Mouse (Mus musculus) CH12F3 (cell line): ENCODE data around the gene Lnx1.

Experiments
- in situ Hi-C: fragments of 300-500 bp; cut with MboI; formaldehyde crosslinking; loops from 2 replicates; pipeline ENCODE4 v1.14.3; 2020; ENCODE audit warnings: low sequenced_read_pairs

Lnx1 gene

DNA sequence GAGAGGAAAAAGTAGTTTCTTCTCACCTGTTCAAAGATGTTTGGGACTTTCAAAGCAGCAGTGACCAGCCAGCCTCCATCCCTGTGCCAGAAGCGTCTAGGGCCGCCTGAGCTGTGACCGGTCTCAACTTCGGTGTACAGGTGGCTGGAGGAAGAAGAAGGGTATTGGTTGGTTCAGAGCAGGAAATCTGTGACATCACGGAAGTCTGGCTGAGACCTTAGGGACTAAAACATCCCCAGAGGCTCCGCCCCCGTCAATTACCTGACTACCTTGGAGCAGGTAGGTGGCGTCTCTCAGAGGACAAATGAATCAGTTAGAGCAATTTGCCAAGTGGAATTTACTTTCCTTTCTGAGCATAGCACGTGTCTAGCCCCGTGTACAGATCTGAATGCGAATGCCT, at the start of gene Lnx1:
Gene Lnx1 (minus strand): TSS at position 147 of the 400 bp plus-strand sequence.
- in situ Hi-C loops: no loop called here

DNA sequence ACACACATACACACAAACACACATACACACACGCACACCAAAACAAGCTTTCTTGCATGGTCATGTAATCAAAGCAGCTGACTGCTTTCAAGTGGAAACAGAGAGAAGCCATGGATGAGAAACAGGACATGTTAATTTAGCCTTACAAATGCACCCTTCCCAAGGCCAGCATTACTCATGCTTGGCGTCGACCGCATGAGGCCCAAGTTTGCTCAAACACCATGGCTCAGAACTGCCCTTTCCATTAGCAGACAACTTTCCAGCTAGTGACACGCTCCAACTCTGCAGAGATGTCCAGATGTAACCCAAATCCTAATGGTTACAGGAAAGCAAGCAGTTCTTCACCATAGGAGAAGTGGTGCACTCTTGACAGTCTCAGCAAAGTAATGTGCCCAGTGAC, 47.8 kb upstream of the Lnx1 start:
- in situ Hi-C loops: no loop called here

DNA sequence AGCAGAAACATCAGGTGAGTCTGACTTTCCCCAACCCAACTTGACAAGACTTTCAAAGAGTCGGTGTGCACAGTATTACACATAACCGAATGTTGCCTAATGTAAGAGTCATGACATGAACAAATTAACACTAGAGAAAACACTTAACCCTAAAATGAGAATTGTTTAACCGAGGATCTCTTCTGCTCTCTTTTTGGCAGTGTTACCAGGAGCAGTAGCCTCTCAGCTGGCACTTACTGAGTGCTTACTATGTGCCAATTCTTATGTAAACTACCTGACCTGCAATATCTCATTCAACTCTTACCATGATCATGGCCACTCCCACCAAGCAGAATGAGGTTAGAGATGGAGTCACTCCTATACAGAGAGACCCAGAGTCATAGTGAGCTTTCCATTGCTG, 44.8 kb upstream of the Lnx1 start:
- in situ Hi-C loops: no loop called here

DNA sequence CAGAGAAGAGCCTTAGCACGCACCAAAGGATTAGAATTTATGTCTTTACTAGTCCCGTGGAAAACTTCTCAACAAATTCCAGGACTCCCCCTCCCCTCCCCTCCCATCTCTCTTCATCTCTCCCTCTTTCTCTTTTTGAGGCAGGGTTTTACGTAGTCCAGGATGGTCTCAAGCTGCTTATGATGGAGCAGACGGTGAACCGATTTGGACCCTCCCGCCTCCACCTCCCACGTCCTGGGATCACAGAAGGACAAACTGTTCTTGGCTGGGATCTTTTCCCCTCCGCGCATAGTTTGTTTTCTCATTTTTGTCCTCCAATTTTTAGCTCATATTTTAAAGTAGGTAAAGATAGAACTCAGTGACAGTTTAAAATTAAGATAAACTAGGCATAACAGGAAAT, 38.2 kb upstream of the Lnx1 start:
- in situ Hi-C loops: no loop called here

DNA sequence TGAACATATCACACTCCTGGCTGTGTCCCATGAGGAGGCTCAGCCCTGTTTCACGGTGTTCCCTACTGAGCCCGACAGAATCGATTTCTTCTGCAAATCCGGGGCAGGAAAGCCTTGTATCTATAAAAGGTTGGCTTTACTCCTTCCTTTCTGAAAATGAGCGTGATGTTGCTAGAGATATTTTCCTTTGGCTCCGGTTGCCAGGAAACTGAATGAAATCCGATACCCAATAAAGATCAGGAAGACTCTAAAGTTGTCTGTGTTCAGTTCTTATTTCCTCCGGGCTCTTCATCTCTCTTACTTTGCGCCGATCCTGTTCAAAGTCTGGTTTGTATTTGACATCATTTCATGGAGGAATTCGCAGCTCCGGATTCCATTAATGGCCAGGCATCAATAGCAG, 36.7 kb upstream of the Lnx1 start:
- in situ Hi-C loops: no loop called here

DNA sequence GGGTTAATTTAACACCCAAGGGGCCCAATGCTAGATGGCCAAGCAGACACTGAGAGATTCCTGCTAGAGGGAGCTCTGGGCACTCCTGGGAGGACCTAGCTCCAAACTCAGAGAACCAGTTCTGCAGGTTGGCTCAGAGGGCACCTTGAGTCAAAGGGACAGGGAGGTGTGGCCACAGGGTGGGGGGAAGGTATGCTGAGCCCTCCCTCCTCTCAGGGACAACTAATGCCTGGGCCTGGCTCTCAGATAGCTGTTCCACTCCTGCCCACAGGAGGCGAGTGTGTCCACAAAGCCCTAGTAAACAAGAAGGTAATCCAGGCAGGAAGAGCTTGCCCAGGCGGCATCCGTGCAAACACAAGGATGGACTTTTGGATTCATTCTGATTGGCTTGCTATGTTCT, 35.6 kb upstream of the Lnx1 start:
- in situ Hi-C loops: no loop called here

DNA sequence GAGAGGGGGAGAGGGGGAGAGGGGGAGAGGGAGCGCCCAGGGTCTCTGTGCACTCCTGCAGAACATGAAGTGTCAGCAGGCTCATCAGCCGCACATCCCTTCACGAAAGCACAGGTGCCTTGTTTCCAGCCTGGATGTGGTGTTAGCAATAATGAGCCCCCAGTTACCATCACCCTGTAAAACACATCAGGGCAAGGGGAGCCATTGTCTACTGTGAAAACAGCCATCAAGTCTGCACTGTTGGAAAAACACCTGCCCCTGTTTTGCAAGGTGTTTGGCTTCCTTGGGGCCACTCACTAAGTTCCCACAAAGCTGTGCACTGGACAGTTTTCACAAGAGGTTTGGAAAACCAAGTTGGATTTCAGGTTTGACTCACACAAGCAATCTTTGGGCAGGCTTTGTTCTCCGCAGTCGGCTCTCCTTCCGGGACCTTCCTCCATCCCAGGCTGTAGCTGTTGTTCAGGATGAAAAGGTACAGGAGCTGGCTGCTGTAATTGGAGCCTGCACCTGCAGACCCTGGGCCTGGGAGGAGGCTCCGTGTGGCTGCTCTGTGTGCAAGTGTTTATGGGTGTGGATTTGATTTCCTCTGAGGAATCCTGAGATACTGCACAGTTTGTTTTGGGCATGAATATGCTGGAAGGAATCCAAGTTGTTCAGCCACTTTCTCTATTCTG, 31.3 kb upstream of the Lnx1 start:
- in situ Hi-C loops: no loop called here

DNA sequence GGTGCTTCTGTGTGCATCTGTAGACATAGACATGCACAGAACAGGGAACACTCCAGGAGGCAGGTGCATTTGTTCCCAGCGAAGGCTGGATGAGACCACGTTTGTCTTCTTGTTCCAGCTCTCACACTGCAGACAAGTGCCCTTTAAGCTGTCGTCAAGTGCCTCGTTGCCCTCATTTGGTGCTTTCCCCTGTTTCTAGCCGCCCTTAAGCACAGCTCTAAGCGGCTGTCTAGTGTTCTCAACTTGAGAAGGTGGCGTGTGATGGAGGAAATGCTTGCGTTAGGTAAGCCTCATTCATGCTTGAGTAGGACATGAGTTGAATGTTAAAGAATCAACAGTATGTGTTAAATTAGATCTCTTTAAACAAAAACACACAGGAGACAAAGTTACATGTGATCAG, 29.9 kb upstream of the Lnx1 start:
- in situ Hi-C loops: no loop called here

DNA sequence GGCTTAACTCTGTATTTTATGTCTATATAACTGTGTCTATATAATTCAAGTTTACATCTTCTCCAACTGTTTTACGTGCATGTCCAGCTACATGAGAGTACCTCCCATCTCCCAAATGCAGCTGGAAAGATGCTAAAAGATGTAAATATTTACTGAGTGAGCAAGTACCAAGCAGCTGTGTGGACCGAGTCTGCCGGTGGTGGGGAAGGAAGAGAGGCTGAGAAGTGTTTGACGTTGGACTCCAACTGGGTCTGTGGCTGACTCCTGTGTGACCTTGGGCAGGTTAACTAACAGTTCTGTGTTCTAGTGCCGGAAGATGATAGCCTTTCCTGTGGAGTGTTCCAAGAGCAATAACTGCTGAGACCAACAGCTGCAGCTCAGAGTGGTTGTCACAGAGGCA, 27.9 kb upstream of the Lnx1 start:
- in situ Hi-C loops: no loop called here

DNA sequence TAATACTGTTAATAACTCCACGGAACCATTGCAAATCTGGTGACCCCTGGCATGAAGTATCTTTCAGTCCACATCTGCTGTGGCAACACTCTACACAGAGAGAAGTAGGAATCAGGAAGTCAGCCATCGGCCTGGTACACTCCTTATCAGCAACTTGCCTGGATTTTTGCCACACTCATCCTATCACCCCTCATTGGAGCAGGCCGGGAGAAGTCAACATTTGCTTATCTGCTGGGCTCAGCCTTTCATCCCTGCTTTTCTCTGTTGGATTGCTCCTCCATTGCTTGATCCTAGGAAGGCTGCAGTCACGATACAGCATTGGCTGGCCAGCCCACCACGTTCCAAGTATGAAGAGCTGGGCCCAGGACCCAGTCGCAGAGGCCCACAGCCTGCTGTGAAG, 26.9 kb upstream of the Lnx1 start:
- in situ Hi-C loops: no loop called here

DNA sequence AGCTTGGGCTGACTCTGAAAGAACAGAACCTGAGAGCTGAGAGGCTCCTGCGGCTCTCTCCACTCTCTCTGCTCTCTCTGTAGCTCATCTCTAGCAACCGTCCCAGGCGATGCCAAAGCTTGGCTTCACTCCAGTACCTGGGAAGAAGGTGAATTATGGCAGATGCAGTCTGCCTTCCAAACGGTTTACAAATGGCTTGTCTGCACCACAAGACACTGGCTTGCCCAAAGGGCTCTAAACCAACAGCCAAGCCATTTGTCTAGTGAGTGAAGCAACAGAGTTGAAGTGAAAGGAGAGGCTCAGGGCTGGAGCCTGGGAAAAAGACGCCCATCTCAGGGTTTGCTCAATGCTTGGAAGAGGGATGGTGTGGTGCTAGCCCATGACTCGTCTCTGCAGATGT, 25.5 kb upstream of the Lnx1 start:
- in situ Hi-C loops: no loop called here

DNA sequence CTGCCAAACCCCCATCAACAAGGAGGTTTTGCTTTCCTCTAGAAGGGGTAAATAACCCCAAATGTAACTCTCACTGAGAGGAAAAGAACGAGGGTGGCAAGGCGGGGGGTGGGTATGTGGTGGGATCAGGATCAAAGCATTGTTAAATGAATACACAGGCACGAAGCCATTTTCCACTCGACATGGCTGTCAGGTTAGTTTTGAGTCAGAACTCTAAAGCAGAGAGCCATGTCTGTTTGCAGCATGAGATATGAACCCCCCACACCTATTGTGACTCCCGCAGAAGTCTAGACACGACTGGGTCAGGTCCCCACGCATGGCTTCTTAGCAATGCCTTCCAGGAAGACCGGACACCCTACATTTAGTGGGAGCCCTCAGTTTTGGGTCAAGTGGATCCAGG, 24.6 kb upstream of the Lnx1 start:
- in situ Hi-C loops: no loop called here

DNA sequence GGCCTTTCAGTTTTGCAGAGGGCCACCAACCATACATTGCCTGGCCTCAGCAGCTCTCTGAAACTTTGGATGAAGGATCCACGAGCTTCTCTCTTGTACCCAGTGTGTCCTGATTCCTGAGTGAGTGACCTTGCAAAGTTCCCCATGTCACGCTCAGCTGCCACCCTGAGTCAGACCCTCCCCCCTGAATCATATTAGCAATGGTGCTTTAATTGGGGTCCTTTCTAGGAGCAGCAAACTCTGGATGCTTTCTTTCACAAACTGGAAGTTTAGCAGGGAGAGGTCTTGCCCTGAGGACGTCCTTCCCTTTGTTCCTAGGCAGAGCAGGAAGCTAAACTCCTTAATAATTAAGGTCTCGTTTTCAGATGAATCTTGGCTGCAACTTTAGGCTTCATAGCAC, 22.8 kb upstream of the Lnx1 start:
- in situ Hi-C loops: no loop called here

DNA sequence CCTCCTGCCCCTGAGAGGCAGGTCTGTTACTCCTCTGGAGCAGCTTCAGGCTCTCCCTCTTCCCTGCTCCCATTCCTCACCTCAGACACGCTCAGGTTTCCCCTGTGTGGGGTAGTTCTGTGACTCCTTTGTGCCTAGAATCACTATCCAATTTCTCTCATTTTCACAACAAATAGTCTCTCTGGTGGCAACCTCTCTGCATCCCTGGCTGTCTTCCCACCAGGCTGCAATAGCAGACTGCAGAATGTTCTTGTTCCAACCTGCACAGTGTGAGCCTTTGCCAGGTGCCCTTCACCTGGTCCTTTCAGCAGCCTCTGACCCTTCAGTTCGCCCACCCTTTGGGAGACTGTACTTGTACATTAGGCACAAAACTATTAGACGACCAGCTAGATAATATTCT, 19.1 kb upstream of the Lnx1 start:
- in situ Hi-C loops: no loop called here

DNA sequence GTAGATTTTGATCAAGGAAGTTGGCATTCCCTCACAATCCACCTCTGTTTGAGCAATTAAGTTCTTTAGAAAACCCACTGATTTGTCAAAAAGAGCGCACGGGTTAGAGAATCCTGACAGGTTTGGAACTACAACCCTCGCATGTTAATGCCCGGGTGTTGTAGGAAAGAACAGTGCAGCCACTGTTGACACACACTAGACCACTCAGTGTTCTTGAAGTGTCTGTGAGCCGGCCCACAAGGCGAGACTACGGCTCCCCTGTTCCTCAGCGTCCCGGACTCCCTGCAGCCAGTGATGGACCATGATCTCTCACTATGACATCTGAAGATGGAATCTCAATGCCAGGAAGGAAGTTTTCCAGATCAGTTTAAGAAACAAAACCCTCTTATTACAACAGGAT, 17.9 kb upstream of the Lnx1 start:
- in situ Hi-C loops: no loop called here

DNA sequence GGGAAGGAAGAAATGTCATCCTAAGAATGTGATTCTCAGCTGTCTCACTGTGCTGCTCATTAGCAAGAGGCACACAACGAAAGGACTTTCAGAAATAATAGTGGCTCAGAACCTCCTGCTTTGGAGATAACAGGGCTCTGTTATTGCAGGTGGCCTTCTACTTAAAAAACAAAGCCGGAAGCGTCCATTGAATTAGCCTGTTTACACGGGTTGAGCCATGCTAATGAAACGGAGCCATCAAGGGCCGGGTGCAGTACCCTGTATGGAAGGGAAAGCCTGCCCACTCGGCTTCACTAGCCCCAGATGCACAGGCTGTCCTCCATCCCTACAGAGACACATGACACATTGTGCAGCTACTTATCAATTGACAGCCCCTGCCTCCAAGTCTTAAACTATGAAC, 13.5 kb upstream of the Lnx1 start:
- in situ Hi-C loops: no loop called here

DNA sequence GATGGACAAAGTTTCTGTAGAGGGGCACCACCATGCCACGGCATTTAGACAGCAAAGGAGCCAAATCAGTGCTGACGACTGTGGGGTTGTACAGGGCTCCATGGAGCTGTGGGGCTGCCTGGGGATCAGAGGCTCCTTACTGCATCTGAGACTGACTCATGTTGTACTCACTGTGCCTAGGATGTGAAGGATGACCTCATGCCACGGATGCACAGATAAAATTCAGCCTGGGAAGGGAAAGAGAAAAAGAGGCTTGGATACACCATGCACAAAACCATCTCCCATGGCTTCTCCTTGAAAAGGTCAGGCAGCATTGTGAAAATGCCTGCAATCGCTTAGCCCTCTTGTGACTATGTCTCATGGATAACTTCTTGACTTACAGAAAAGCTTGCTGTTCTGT, 10.1 kb upstream of the Lnx1 start:
- in situ Hi-C loops: no loop called here

DNA sequence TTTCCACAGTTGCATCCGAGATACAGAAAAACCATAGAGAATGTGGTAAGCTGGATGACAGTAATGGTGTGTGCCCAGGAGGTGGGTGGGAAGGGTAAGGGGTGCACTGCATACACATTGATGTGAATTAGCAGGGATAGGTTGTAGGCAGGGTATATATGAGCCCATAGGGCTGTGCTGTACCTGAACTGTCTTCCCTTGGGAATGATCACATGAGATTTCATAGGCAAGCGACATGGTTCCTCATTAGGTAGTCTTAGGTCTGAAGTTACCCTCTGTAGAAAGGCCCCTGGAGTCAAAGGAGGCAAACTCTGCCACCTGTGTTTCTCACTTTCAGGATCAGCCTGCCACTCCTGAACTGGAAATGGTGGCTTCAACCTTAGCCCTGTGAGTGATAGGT, 9.3 kb upstream of the Lnx1 start:
- in situ Hi-C loops: no loop called here

DNA sequence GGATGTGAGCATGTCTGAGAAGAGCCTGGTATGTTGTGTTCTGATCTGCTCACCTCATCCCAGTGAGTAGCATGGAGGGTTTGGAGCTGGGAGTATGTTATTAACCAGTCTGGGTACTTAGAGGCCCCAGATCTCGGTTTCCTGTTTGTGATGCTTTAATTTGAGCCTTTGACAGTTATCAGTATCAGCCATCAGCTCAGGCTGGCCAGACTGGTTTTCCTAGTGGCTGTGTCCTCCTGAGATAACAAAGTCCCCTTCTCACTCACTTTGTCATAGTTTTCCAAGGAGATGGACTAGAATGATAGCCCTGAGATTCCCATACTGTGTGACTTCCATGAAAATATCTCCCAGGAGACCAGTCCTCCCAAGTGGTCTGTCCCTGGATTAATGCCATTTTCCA, 8.3 kb upstream of the Lnx1 start:
- in situ Hi-C loops: no loop called here

DNA sequence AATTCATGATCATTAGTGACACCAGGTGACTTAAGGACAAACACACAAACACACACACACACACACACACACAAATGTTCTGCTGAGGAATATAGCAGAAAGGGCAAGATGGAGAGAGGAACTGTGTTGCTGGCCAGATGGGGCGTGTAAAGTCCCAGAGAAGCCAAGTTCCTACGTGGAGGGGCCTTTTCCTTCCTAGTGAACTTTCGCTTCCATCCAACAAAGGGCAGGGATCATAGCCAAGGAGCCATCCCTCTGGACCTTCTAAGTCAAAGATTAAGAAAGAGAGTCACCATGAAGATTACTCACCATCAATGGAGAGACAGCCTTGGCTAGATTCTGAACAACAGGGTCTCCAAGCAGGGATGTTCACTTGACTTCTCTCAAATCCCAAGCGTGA, 7.5 kb upstream of the Lnx1 start:
- in situ Hi-C loops: no loop called here

DNA sequence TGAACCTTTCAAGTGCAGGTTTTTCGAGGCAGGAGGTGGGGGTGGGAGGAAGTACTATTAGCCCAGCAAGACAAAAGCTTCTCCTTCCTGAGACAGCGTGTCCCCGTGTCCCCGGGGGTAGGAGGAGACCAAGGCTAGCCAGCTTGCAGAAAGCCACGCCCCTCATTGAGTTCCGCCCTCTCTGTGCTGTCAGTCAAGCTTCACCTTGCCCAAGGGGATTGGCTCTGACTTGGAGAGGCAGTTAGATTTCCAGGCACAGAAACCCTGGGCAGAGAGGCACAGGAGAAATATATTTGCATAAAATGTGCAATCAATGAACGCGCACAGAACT, 1.7 kb upstream of the Lnx1 start:
- in situ Hi-C loops: no loop called here

DNA sequence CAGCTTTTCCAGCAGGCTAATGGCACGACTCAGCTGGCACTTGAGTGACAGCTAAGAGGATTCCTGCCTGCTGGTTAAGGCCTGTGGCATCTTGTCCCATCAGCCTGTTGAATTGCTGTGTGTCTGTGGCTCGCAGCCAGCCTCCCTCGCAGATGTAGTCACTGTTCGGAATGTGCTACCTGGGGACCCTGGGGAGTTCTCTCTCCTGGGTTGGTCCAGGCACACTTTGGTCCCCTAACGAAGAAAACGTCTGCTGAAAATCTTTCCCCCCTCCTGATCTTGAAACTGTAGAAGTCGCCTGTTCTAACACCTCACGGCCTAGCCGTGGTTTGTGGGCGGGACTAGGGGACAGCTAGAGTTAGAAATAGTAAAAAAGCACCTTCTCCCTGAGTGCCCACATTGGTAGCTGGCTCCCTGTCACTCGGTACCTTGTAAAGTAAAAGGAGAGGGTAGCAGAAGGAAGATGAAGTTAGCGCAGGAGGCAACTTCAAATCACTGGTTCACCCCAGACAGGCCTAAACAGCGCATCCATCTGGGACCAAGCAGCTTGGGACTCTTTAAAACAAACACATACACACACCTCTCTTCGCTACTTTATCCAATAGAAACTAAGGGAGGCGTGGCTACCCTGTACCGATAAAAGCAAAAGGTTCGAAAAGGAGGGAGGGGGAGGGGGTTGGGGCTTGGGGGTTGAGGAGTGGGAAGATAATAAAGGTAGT, 1.2 kb upstream of the Lnx1 start:
- in situ Hi-C loops: no loop called here

DNA sequence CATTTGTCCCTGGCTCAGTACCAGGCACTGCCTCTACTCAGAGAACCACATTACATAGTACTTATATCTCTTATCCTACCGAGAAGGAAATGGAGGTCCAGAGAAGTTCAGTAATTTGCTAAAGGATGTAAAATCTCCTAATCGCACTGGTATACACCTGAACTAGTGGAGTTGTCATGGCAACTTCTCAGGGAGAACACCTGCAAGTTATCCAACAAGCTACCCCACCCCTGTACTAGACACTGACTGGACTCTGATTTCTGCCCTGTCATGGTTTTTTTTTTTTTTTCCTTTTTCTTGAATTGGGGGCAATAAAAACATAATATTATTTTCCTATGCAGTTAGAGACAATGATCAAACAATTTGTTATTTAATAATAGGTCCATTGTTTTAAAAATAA, 1.8 kb downstream of the Lnx1 start:
- in situ Hi-C loops: no loop called here
